Mouse (Mus musculus): ENCODE data around the gene Hebp1.

DNA sequence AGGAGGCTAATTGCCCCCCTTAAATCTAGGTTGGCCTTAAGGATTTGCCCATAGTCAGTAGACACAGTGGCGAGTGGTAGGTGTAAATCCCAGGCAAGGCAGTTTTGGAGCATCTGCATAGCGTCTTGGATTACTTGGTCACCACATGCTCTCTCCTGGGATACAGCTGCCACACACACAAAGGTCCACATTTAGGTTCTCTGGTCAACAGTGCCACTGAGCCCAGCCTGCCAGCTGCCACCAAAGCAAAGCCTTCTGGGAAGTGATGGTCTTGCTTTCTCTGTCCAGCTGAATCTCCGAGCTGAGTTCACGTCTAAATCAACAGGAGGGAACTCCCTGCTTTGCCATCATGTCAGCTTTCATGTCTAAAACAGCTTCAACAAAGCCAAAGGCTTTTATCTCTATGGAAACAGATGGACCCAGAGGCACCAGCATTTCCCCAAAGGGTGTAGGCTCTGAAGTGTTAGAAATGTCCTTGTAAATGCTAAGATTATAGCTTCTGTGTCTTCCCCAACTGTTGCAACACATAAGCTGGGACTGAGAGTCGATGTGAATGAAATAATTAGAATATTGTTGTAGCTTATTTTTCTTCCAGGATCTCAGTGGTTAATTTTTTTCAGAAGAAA lies 73.0 kb downstream of the Hebp1 start:
- TF ChIP-seq CTCF (IDR thresholded peaks at IDR 0.05; ENCODE audit: low read depth, low read length) (no peak), POLR2A (IDR thresholded peaks at IDR 0.05; ENCODE audit: extremely low read depth, insufficient read depth, low read length) (no peak)
